Mouse (Mus musculus): ENCODE results near the gene Cyth4. TPM values are rescaled to one million over a fixed set of nuclear protein-coding genes. Genes with fewer than 3 reads are reported as not detected.

Cyth4 gene
- polyA plus RNA-seq, 1 experiment from 2014 or later, result 8.5 TPM

- H3K4me1 ChIP-seq (ENCODE audit: control insufficient read depth, insufficient read depth, low read length), result peaks cover 17% of the 10 kb centered on the region
- ATAC-seq, result no peak
- no peak overlapping the region for H3K4me2 ChIP-seq (ENCODE audit: low read depth, low read length)
- no peak overlapping the region for H3K27ac ChIP-seq (ENCODE audit: low read length)
- no peak overlapping the region for H3K4me3 ChIP-seq (ENCODE audit: low read length)
- no peak overlapping the region for H3K9ac ChIP-seq (ENCODE audit: low read depth, low read length)
- WGBS, result 33% methylated on average over 11 of the region's 11 CpGs
- no peaks in the 10 kb centered on the region for H3K27me3 ChIP-seq (replicated peaks; ENCODE audit: control insufficient read depth, insufficient read depth, low read length)
- H3K9me3 ChIP-seq (ENCODE audit: control insufficient read depth, low read length), result no peaks in the 10 kb centered on the region
- H3K36me3 ChIP-seq (ENCODE audit: control insufficient read depth, insufficient read depth, low read length), result no peaks in the 10 kb centered on the region
Measured at GRCm38 (mm10) chr15:78583352-78583751, 13.5 kb upstream of the Cyth4 start.

GRCm38 (mm10) chr15:78585404-78585803 is 11.4 kb upstream of the Cyth4 start:
- Histone ChIP-seq H3K9me3 (ENCODE audit: control insufficient read depth, low read length) (no peaks in the 10 kb centered on the region), H3K36me3 (ENCODE audit: control insufficient read depth, insufficient read depth, low read length) (no peaks in the 10 kb centered on the region), H3K4me2 (ENCODE audit: low read depth, low read length) (no peak overlapping the region), H3K4me3 (ENCODE audit: low read length) (no peak overlapping the region), H3K27ac (ENCODE audit: low read length) (no peak overlapping the region), H3K4me1 (ENCODE audit: control insufficient read depth, insufficient read depth, low read length) (peaks cover 8% of the 10 kb centered on the region), H3K27me3 (replicated peaks; ENCODE audit: control insufficient read depth, insufficient read depth, low read length) (no peaks in the 10 kb centered on the region), H3K9ac (ENCODE audit: low read depth, low read length) (no peak overlapping the region)
- ATAC-seq, result no peak
- 89% methylated on average over 7 of the region's 7 CpGs for WGBS

GRCm38 (mm10) chr15:78587050-78587994 is 9.5 kb upstream of the Cyth4 start:
- Histone ChIP-seq H3K27ac (ENCODE audit: low read length) (no peak overlapping the region), H3K27me3 (replicated peaks; ENCODE audit: control insufficient read depth, insufficient read depth, low read length) (no peaks in the 10 kb centered on the region), H3K9ac (ENCODE audit: low read depth, low read length) (no peak overlapping the region), H3K9me3 (ENCODE audit: control insufficient read depth, low read length) (no peaks in the 10 kb centered on the region), H3K4me2 (ENCODE audit: low read depth, low read length) (no peak overlapping the region), H3K4me1 (ENCODE audit: control insufficient read depth, insufficient read depth, low read length) (no peaks in the 10 kb centered on the region), H3K4me3 (ENCODE audit: low read length) (no peak overlapping the region), H3K36me3 (ENCODE audit: control insufficient read depth, insufficient read depth, low read length) (no peaks in the 10 kb centered on the region)
- 54% methylated on average over 18 of the region's 18 CpGs for WGBS
- ATAC-seq, result peak; percentile 84

- H3K36me3 ChIP-seq (ENCODE audit: control insufficient read depth, insufficient read depth, low read length), result no peaks in the 10 kb centered on the region
- no peak overlapping the region for H3K9ac ChIP-seq (ENCODE audit: low read depth, low read length)
- no peaks in the 10 kb centered on the region for H3K9me3 ChIP-seq (ENCODE audit: control insufficient read depth, low read length)
- no peak for ATAC-seq
- no peak overlapping the region for H3K4me2 ChIP-seq (ENCODE audit: low read depth, low read length)
- H3K4me3 ChIP-seq (ENCODE audit: low read length), result no peak overlapping the region
- WGBS, result 77% methylated on average over 4 of the region's 4 CpGs
- H3K4me1 ChIP-seq (ENCODE audit: control insufficient read depth, insufficient read depth, low read length), result no peaks in the 10 kb centered on the region
- H3K27ac ChIP-seq (ENCODE audit: low read length), result no peak overlapping the region
- no peaks in the 10 kb centered on the region for H3K27me3 ChIP-seq (replicated peaks; ENCODE audit: control insufficient read depth, insufficient read depth, low read length)
Measured at GRCm38 (mm10) chr15:78588049-78588448, 8.8 kb upstream of the Cyth4 start.

- Histone ChIP-seq H3K27ac (ENCODE audit: low read length) (no peak overlapping the region), H3K36me3 (ENCODE audit: control insufficient read depth, insufficient read depth, low read length) (no peaks in the 10 kb centered on the region), H3K4me2 (ENCODE audit: low read depth, low read length) (no peak overlapping the region), H3K9me3 (ENCODE audit: control insufficient read depth, low read length) (no peaks in the 10 kb centered on the region), H3K27me3 (replicated peaks; ENCODE audit: control insufficient read depth, insufficient read depth, low read length) (no peaks in the 10 kb centered on the region), H3K9ac (ENCODE audit: low read depth, low read length) (no peak overlapping the region), H3K4me1 (ENCODE audit: control insufficient read depth, insufficient read depth, low read length) (no peaks in the 10 kb centered on the region), H3K4me3 (ENCODE audit: low read length) (no peak overlapping the region)
- no peak for ATAC-seq
- 75% methylated on average over 4 of the region's 4 CpGs for WGBS
Measured at GRCm38 (mm10) chr15:78588900-78589299, 7.9 kb upstream of the Cyth4 start.

- no peaks in the 10 kb centered on the region for H3K9me3 ChIP-seq (ENCODE audit: control insufficient read depth, low read length)
- H3K27me3 ChIP-seq (replicated peaks; ENCODE audit: control insufficient read depth, insufficient read depth, low read length), result no peaks in the 10 kb centered on the region
- H3K4me3 ChIP-seq (ENCODE audit: low read length), result no peak overlapping the region
- H3K27ac ChIP-seq (ENCODE audit: low read length), result no peak overlapping the region
- ATAC-seq, result no peak
- H3K9ac ChIP-seq (ENCODE audit: low read depth, low read length), result no peak overlapping the region
- no peak overlapping the region for H3K4me2 ChIP-seq (ENCODE audit: low read depth, low read length)
- no peaks in the 10 kb centered on the region for H3K4me1 ChIP-seq (ENCODE audit: control insufficient read depth, insufficient read depth, low read length)
- 77% methylated on average over 6 of the region's 6 CpGs for WGBS
- no peaks in the 10 kb centered on the region for H3K36me3 ChIP-seq (ENCODE audit: control insufficient read depth, insufficient read depth, low read length)
Measured at GRCm38 (mm10) chr15:78589936-78590335, 6.9 kb upstream of the Cyth4 start.

- Histone ChIP-seq H3K9me3 (ENCODE audit: control insufficient read depth, low read length) (no peaks in the 10 kb centered on the region), H3K36me3 (ENCODE audit: control insufficient read depth, insufficient read depth, low read length) (no peaks in the 10 kb centered on the region)
- 72% methylated on average over 6 of the region's 6 CpGs for WGBS
Measured at GRCm38 (mm10) chr15:78590785-78591184, 6.1 kb upstream of the Cyth4 start.

GRCm38 (mm10) chr15:78591680-78592451 is 5.0 kb upstream of the Cyth4 start:
- Histone ChIP-seq H3K9me3 (ENCODE audit: control insufficient read depth, low read length) (no peaks in the 10 kb centered on the region), H3K4me3 (ENCODE audit: low read length) (no peak overlapping the region), H3K27ac (ENCODE audit: low read length) (no peak overlapping the region), H3K4me2 (ENCODE audit: low read depth, low read length) (no peak overlapping the region), H3K4me1 (ENCODE audit: control insufficient read depth, insufficient read depth, low read length) (no peaks in the 10 kb centered on the region), H3K9ac (ENCODE audit: low read depth, low read length) (no peak overlapping the region), H3K36me3 (ENCODE audit: control insufficient read depth, insufficient read depth, low read length) (no peaks in the 10 kb centered on the region), H3K27me3 (replicated peaks; ENCODE audit: control insufficient read depth, insufficient read depth, low read length) (no peaks in the 10 kb centered on the region)
- 59% methylated on average over 15 of the region's 15 CpGs for WGBS
- ATAC-seq, result no peak

More at GRCm38 (mm10) chr15:78590785-78591184, 6.1 kb upstream of the Cyth4 start:
- no peak overlapping the region for H3K9ac ChIP-seq (ENCODE audit: low read depth, low read length)
- H3K27ac ChIP-seq (ENCODE audit: low read length), result no peak overlapping the region
- no peak for ATAC-seq
- no peak overlapping the region for H3K4me3 ChIP-seq (ENCODE audit: low read length)
- no peaks in the 10 kb centered on the region for H3K4me1 ChIP-seq (ENCODE audit: control insufficient read depth, insufficient read depth, low read length)
- H3K27me3 ChIP-seq (replicated peaks; ENCODE audit: control insufficient read depth, insufficient read depth, low read length), result no peaks in the 10 kb centered on the region
- no peak overlapping the region for H3K4me2 ChIP-seq (ENCODE audit: low read depth, low read length)

GRCm38 (mm10) chr15:78592452-78592968 is 4.3 kb upstream of the Cyth4 start:
- Histone ChIP-seq H3K36me3 (ENCODE audit: control insufficient read depth, insufficient read depth, low read length) (no peaks in the 10 kb centered on the region), H3K27ac (ENCODE audit: low read length) (no peak overlapping the region), H3K9me3 (ENCODE audit: control insufficient read depth, low read length) (no peaks in the 10 kb centered on the region), H3K4me2 (ENCODE audit: low read depth, low read length) (no peak overlapping the region), H3K27me3 (replicated peaks; ENCODE audit: control insufficient read depth, insufficient read depth, low read length) (no peaks in the 10 kb centered on the region), H3K4me1 (ENCODE audit: control insufficient read depth, insufficient read depth, low read length) (no peaks in the 10 kb centered on the region), H3K9ac (ENCODE audit: low read depth, low read length) (no peak overlapping the region), H3K4me3 (ENCODE audit: low read length) (no peak overlapping the region)
- WGBS, result 79% methylated on average over 14 of the region's 14 CpGs
- no peak for ATAC-seq

All from intestine, embryonic 16.5 days (tissue).